Mouse (Mus musculus): ENCODE measurements around the gene Tatdn3. TPM values are rescaled to one million over a fixed set of nuclear protein-coding genes. Genes with fewer than 3 reads are reported as not detected.
A peak's percentile ranks its signal among the peaks of the same experiment; 100 is the strongest.

Tatdn3 gene
- 11.8 and 17.4 TPM in 2 replicates for polyA plus RNA-seq (2015; fragmentation: Nextera tagmentation; extraction: Ambion mirVana)

GRCm38 (mm10) chr1:191062781-191063485 lies at the start of gene Tatdn3, which contains the start of gene Nsl1:
Tatdn3 (minus strand) TSS chr1:191062932.
Nsl1 (plus strand) TSS chr1:191063012.
- H3K9me3 ChIP-seq = no peaks in the 10 kb centered on the region
- H3K36me3 ChIP-seq (replicated peaks) = no peaks in the 10 kb centered on the region
- H3K4me2 ChIP-seq = peak within 1 kb of the TSS; percentile 99
- peak within 1 kb of the TSS; percentile 71 for H3K9ac ChIP-seq
- H3K4me1 ChIP-seq = peaks cover 19% of the 10 kb centered on the region
- no peaks in the 10 kb centered on the region for H3K27me3 ChIP-seq (replicated peaks)
- ATAC-seq (replicated peaks) = peak; percentile 94
- peak within 1 kb of the TSS; percentile 79 for H3K4me3 ChIP-seq
- WGBS = under 1% methylated on average over 56 of the region's 56 CpGs
- H3K27ac ChIP-seq = peak within 1 kb of the TSS; percentile 66

GRCm38 (mm10) chr1:191111146-191111545 lies 48.4 kb upstream of the Tatdn3 start:
- 58% methylated on average over 8 of the region's 8 CpGs for WGBS
- ATAC-seq (replicated peaks) = no peak
- no peaks in the 10 kb centered on the region for H3K9me3 ChIP-seq
- H3K4me3 ChIP-seq = no peak overlapping the region
- no peaks in the 10 kb centered on the region for H3K36me3 ChIP-seq (replicated peaks)
- no peak overlapping the region for H3K4me2 ChIP-seq
- no peak overlapping the region for H3K9ac ChIP-seq
- no peak overlapping the region for H3K27ac ChIP-seq
- no peaks in the 10 kb centered on the region for H3K27me3 ChIP-seq (replicated peaks)
- H3K4me1 ChIP-seq = no peaks in the 10 kb centered on the region

GRCm38 (mm10) chr1:191109907-191110306 lies 47.2 kb upstream of the Tatdn3 start:
- Histone ChIP-seq H3K36me3 (replicated peaks) (no peaks in the 10 kb centered on the region), H3K9ac (no peak overlapping the region), H3K4me2 (no peak overlapping the region), H3K27ac (no peak overlapping the region), H3K4me1 (no peaks in the 10 kb centered on the region), H3K9me3 (no peaks in the 10 kb centered on the region), H3K27me3 (replicated peaks) (no peaks in the 10 kb centered on the region), H3K4me3 (no peak overlapping the region)
- no peak for ATAC-seq (replicated peaks)
- WGBS = 92% methylated on average over 9 of the region's 9 CpGs

GRCm38 (mm10) chr1:191107306-191107705 lies 44.6 kb upstream of the Tatdn3 start:
- H3K9me3 ChIP-seq = no peaks in the 10 kb centered on the region
- no peak overlapping the region for H3K4me3 ChIP-seq
- no peak overlapping the region for H3K27ac ChIP-seq
- H3K4me1 ChIP-seq = no peaks in the 10 kb centered on the region
- no peak for ATAC-seq (replicated peaks)
- no peak overlapping the region for H3K4me2 ChIP-seq
- H3K27me3 ChIP-seq (replicated peaks) = no peaks in the 10 kb centered on the region
- H3K36me3 ChIP-seq (replicated peaks) = no peaks in the 10 kb centered on the region
- 77% methylated on average over 10 of the region's 10 CpGs for WGBS
- no peak overlapping the region for H3K9ac ChIP-seq

GRCm38 (mm10) chr1:191105246-191105645 lies 42.5 kb upstream of the Tatdn3 start:
- H3K4me1 ChIP-seq = no peaks in the 10 kb centered on the region
- peaks cover 1% of the 10 kb centered on the region; the same call in 1 of the 2 replicates for H3K27me3 ChIP-seq (replicated peaks)
- H3K4me2 ChIP-seq = no peak overlapping the region
- H3K36me3 ChIP-seq (replicated peaks) = no peaks in the 10 kb centered on the region
- H3K9ac ChIP-seq = no peak overlapping the region
- 87% methylated on average over 9 of the region's 9 CpGs for WGBS
- ATAC-seq (replicated peaks) = no peak
- H3K4me3 ChIP-seq = no peak overlapping the region
- no peak overlapping the region for H3K27ac ChIP-seq
- no peaks in the 10 kb centered on the region for H3K9me3 ChIP-seq

GRCm38 (mm10) chr1:191102730-191103370 lies 40.1 kb upstream of the Tatdn3 start:
- Histone ChIP-seq H3K9me3 (no peaks in the 10 kb centered on the region), H3K4me3 (no peak overlapping the region), H3K9ac (no peak overlapping the region), H3K4me2 (no peak overlapping the region), H3K27ac (no peak overlapping the region), H3K36me3 (replicated peaks) (no peaks in the 10 kb centered on the region), H3K4me1 (peaks cover 9% of the 10 kb centered on the region), H3K27me3 (replicated peaks) (peaks cover 24% of the 10 kb centered on the region)
- 83% methylated on average over 15 of the region's 15 CpGs for WGBS
- ATAC-seq (replicated peaks) = no peak

- H3K9me3 ChIP-seq = no peaks in the 10 kb centered on the region
- H3K36me3 ChIP-seq (replicated peaks) = no peaks in the 10 kb centered on the region
- H3K4me2 ChIP-seq = no peak overlapping the region
- no peak overlapping the region for H3K9ac ChIP-seq
- H3K27me3 ChIP-seq (replicated peaks) = peaks cover 34% of the 10 kb centered on the region
- no peak overlapping the region for H3K27ac ChIP-seq
- H3K4me3 ChIP-seq = no peak overlapping the region
- peaks cover 13% of the 10 kb centered on the region for H3K4me1 ChIP-seq
- WGBS = 75% methylated on average over 5 of the region's 5 CpGs
- no peak for ATAC-seq (replicated peaks)
These were observed 37.1 kb upstream of the Tatdn3 start for GRCm38 (mm10) chr1:191099772-191100291.

GRCm38 (mm10) chr1:191099114-191099513 lies 36.4 kb upstream of the Tatdn3 start:
- 40% methylated on average over 5 of the region's 5 CpGs for WGBS
- H3K27ac ChIP-seq = no peak overlapping the region
- H3K36me3 ChIP-seq (replicated peaks) = no peaks in the 10 kb centered on the region
- no peaks in the 10 kb centered on the region for H3K9me3 ChIP-seq
- peaks cover 34% of the 10 kb centered on the region for H3K27me3 ChIP-seq (replicated peaks)
- peak overlapping the region; percentile 100 for H3K4me2 ChIP-seq
- no peak overlapping the region for H3K9ac ChIP-seq
- H3K4me3 ChIP-seq = no peak overlapping the region
- peaks cover 13% of the 10 kb centered on the region for H3K4me1 ChIP-seq
- ATAC-seq (replicated peaks) = no peak

- ATAC-seq (replicated peaks) = peak; percentile 56
- Histone ChIP-seq H3K9ac (peak within 1 kb of the TSS; percentile 53), H3K4me2 (peak within 1 kb of the TSS; percentile 100), H3K27me3 (replicated peaks) (peaks cover 34% of the 10 kb centered on the region), H3K27ac (no peak within 1 kb of the TSS), H3K4me1 (peaks cover 13% of the 10 kb centered on the region), H3K4me3 (peak within 1 kb of the TSS; percentile 67), H3K9me3 (no peaks in the 10 kb centered on the region), H3K36me3 (replicated peaks) (no peaks in the 10 kb centered on the region)
- under 1% methylated on average over 80 of the region's 95 CpGs for WGBS
These were observed 35.3 kb upstream of the Tatdn3 start, which contains the start of gene Batf3 for GRCm38 (mm10) chr1:191097802-191098747. Batf3 (plus strand) TSS chr1:191097847.

- H3K4me2 ChIP-seq = peak overlapping the region; percentile 100
- no peaks in the 10 kb centered on the region for H3K36me3 ChIP-seq (replicated peaks)
- no peak overlapping the region for H3K27ac ChIP-seq
- WGBS = 63% methylated on average over 14 of the region's 14 CpGs
- ATAC-seq (replicated peaks) = no peak
- H3K4me3 ChIP-seq = peak overlapping the region; percentile 67
- H3K4me1 ChIP-seq = peaks cover 13% of the 10 kb centered on the region
- H3K9me3 ChIP-seq = no peaks in the 10 kb centered on the region
- H3K27me3 ChIP-seq (replicated peaks) = peaks cover 34% of the 10 kb centered on the region
- H3K9ac ChIP-seq = no peak overlapping the region
These were observed 34.3 kb upstream of the Tatdn3 start for GRCm38 (mm10) chr1:191096871-191097681.

- 74% methylated on average over 9 of the region's 9 CpGs for WGBS
- no peaks in the 10 kb centered on the region for H3K9me3 ChIP-seq
These were observed 32.3 kb upstream of the Tatdn3 start for GRCm38 (mm10) chr1:191095019-191095418.

More at GRCm38 (mm10) chr1:191095019-191095418, 32.3 kb upstream of the Tatdn3 start:
- Histone ChIP-seq H3K4me2 (no peak overlapping the region), H3K36me3 (replicated peaks) (no peaks in the 10 kb centered on the region), H3K4me3 (no peak overlapping the region), H3K27ac (no peak overlapping the region), H3K27me3 (replicated peaks) (peaks cover 31% of the 10 kb centered on the region), H3K4me1 (peaks cover 13% of the 10 kb centered on the region), H3K9ac (no peak overlapping the region)
- ATAC-seq (replicated peaks) = no peak

All from midbrain, embryonic 15.5 days (tissue).